Mouse (Mus musculus): ENCODE data around the gene Coa7. TPM values are rescaled to one million over a fixed set of nuclear protein-coding genes. Genes with fewer than 3 reads are reported as not detected.

Coa7 gene
- total and polyA plus RNA-seq, 3 experiments, result 19.8 to 39.1 (median 30.5) TPM

DNA sequence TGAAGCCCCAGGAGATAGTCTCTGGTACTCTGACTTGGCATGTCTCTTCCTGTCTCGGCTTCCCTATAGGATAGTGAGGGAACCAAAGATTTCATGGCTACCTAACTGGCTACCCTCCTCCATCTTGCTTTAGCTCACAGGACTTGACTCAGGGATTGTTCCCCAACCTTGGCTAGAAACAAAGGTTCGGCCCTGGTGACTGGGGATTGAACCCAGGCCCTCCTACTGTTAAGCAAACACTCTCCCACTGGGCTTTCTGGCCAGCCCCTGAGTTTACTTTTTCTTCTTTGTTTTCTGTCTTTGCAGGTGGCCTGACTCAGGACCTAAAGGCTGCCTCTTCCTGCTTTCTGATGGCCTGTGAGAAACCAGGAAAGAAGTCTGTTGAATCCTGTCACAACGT, 9.9 kb downstream of the Coa7 start:
- H3K9me3 ChIP-seq (replicated peaks; ENCODE audit: insufficient read depth, low read length), result no peaks in the 10 kb centered on the region
- no peaks in the 10 kb centered on the region; a peak in 1 of 4 replicates for H3K4me1 ChIP-seq (ENCODE audit: control insufficient read depth in 1 of 2, insufficient read depth in 2 of 2, low read length in 2 of 2)
- H3K27ac ChIP-seq (ENCODE audit: control insufficient read depth, low read depth, low read length), result no peak overlapping the region
- H3K9ac ChIP-seq (ENCODE audit: control insufficient read depth, low read depth, low read length, poor library complexity, severe bottlenecking), result no peak overlapping the region
- no peak overlapping the region for H3K4me3 ChIP-seq (ENCODE audit: control insufficient read depth in 1 of 2, insufficient read depth in 1 of 2, low read depth in 2 of 2, low read length in 2 of 2)
- TF ChIP-seq CTCF (IDR thresholded peaks at IDR 0.05 in 2 of 3, conservative IDR thresholded peaks at IDR 0.05 in 1 of 3; ENCODE audit: control insufficient read depth in 1 of 3, insufficient read depth in 1 of 3, low read depth in 2 of 3, low read length in 3 of 3, poor library complexity in 1 of 3, severe bottlenecking in 1 of 3), result no peak
- TF ChIP-seq RCOR1 (IDR thresholded peaks at IDR 0.05; ENCODE audit: low read depth, low read length), result no peak
- TF ChIP-seq ZMIZ1 (IDR thresholded peaks at IDR 0.05; ENCODE audit: low read depth, low read length), result no peak
- TF ChIP-seq NRF1 (IDR thresholded peaks at IDR 0.05; ENCODE audit: insufficient read depth, low read depth, low read length, poor library complexity, severe bottlenecking), result no peak
- TF ChIP-seq MXI1 (IDR thresholded peaks at IDR 0.05; ENCODE audit: low read depth, low read length), result no peak
- TF ChIP-seq CHD1 (IDR thresholded peaks at IDR 0.05; ENCODE audit: low read depth, low read length), result no peak
- no peak for TF ChIP-seq TAL1 (IDR thresholded peaks at IDR 0.05; ENCODE audit: low read length)
- TF ChIP-seq E2F4 (IDR thresholded peaks at IDR 0.05; ENCODE audit: borderline replicate concordance, low read depth, low read length), result no peak
- TF ChIP-seq TBP (IDR thresholded peaks at IDR 0.05; ENCODE audit: low read depth, low read length), result no peak
- no peak for TF ChIP-seq POLR2A (IDR thresholded peaks at IDR 0.05; ENCODE audit: control insufficient read depth in 1 of 2, insufficient read depth in 1 of 2, low read depth in 1 of 2, low read length in 2 of 2, poor library complexity in 1 of 2)
- no peak for TF ChIP-seq ZNF384 (IDR thresholded peaks at IDR 0.05; ENCODE audit: low read depth, low read length)
- no peak for TF ChIP-seq UBTF (IDR thresholded peaks at IDR 0.05; ENCODE audit: borderline replicate concordance, insufficient read depth, low read depth, low read length)
- no peak for TF ChIP-seq MAFK (IDR thresholded peaks at IDR 0.05; ENCODE audit: borderline replicate concordance, low read depth, low read length)
- TF ChIP-seq MEF2A (IDR thresholded peaks at IDR 0.05; ENCODE audit: extremely low read depth, insufficient replicate concordance, low read depth, low read length, poor library complexity, severe bottlenecking), result no peak
- no peak for TF ChIP-seq GATA1 (IDR thresholded peaks at IDR 0.05; ENCODE audit: low read depth, low read length)
- no peak for TF ChIP-seq ETS1 (IDR thresholded peaks at IDR 0.05; ENCODE audit: low read depth, low read length)
- TF ChIP-seq MYC (IDR thresholded peaks at IDR 0.05; ENCODE audit: low read depth, low read length), result no peak
- TF ChIP-seq JUND (IDR thresholded peaks at IDR 0.05; ENCODE audit: low read depth, low read length), result no peak
- TF ChIP-seq NELFE (IDR thresholded peaks at IDR 0.05; ENCODE audit: low read depth, low read length), result no peak
- TF ChIP-seq KAT2A (conservative IDR thresholded peaks at IDR 0.05; ENCODE audit: low read depth, low read length), result no peak
- no peaks in the 10 kb centered on the region; a peak in 3 of 4 replicates for H3K36me3 ChIP-seq (ENCODE audit: control insufficient read depth in 1 of 2, insufficient read depth in 2 of 2, low read length in 2 of 2)
- DNase-seq (ENCODE audit: low read depth, low spot score), result no peak
- no peaks in the 10 kb centered on the region for H3K27me3 ChIP-seq (ENCODE audit: control insufficient read depth in 1 of 2, insufficient read depth in 2 of 2, low read length in 2 of 2)
- no peaks in the 10 kb centered on the region for H3K79me2 ChIP-seq (ENCODE audit: control insufficient read depth, insufficient read depth, low read length, poor library complexity)

DNA sequence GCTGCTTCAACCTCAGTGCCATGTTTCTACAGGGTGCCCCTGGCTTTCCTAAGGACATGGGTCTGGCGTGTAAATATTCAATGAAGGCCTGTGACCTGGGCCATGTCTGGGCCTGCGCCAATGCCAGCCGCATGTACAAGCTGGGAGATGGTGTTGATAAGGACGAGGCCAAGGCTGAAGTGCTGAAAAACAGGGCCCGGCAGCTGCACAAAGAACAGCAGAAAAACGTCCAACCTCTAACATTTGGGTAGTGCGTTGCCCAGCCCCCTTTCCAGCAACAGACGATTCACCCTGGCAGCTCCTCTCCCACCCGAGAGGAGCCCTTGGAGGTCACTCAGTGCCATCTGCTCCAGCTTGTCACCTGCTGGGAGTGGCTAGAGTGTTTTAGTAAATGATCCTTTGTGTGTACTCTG, 10.4 kb downstream of the Coa7 start:
- no peaks in the 10 kb centered on the region; a peak in 3 of 4 replicates for H3K36me3 ChIP-seq (ENCODE audit: control insufficient read depth in 1 of 2, insufficient read depth in 2 of 2, low read length in 2 of 2)
- DNase-seq (ENCODE audit: low read depth, low spot score), result no peak
- no peak overlapping the region for H3K9ac ChIP-seq (ENCODE audit: control insufficient read depth, low read depth, low read length, poor library complexity, severe bottlenecking)
- H3K9me3 ChIP-seq (replicated peaks; ENCODE audit: insufficient read depth, low read length), result no peaks in the 10 kb centered on the region
- no peaks in the 10 kb centered on the region for H3K79me2 ChIP-seq (ENCODE audit: control insufficient read depth, insufficient read depth, low read length, poor library complexity)
- H3K27me3 ChIP-seq (ENCODE audit: control insufficient read depth in 1 of 2, insufficient read depth in 2 of 2, low read length in 2 of 2), result no peaks in the 10 kb centered on the region
- TF ChIP-seq SMC3 (IDR thresholded peaks at IDR 0.05; ENCODE audit: low read depth, low read length) (no peak), KAT2A (conservative IDR thresholded peaks at IDR 0.05; ENCODE audit: low read depth, low read length) (no peak), JUND (IDR thresholded peaks at IDR 0.05; ENCODE audit: low read depth, low read length) (no peak), MEF2A (IDR thresholded peaks at IDR 0.05; ENCODE audit: extremely low read depth, insufficient replicate concordance, low read depth, low read length, poor library complexity, severe bottlenecking) (no peak), USF1 (IDR thresholded peaks at IDR 0.05; ENCODE audit: low read depth, low read length) (no peak), TCF12 (IDR thresholded peaks at IDR 0.05; ENCODE audit: low read depth, low read length) (no peak)
- H3K4me1 ChIP-seq (ENCODE audit: control insufficient read depth in 1 of 2, insufficient read depth in 2 of 2, low read length in 2 of 2), result no peaks in the 10 kb centered on the region; a peak in 1 of 4 replicates
- no peak overlapping the region for H3K4me3 ChIP-seq (ENCODE audit: control insufficient read depth in 1 of 2, insufficient read depth in 1 of 2, low read depth in 2 of 2, low read length in 2 of 2)
- H3K27ac ChIP-seq (ENCODE audit: control insufficient read depth, low read depth, low read length), result no peak overlapping the region

Measured in MEL (cell line).